Mouse (Mus musculus) midbrain, embryonic 11.5 days (tissue): ENCODE data around the gene Sh3bgrl2. TPM values are rescaled to one million over a fixed set of nuclear protein-coding genes. Genes with fewer than 3 reads are reported as not detected.

ENCODE experiments used
- ATAC-seq: fragments of 200-750 bp; cut with Nextera tagmentation; 2 replicates; pipeline ENCODE4 v1.8.0; 2017; ENCODE audit warnings: moderate TSS enrichment, moderate library complexity; ENCODE audit not compliant: low FRiP score
- DNase-seq: peaks from one replicate; pipeline ENCODE4 v3.0.0; 2015; ENCODE audit warnings: low spot score; ENCODE audit errors: missing footprints
- H3K27ac ChIP-seq: fragments of 300-500 bp; sonication (generic); 2 replicates; pipeline ENCODE4 v1.5.1; 2014; ENCODE audit warnings: low read depth, low read length
- H3K27me3 ChIP-seq: fragments of 300-500 bp; sonication (generic); 2 replicates; pipeline ENCODE4 v1.6.1; 2014; ENCODE audit warnings: mild to moderate bottlenecking, low read length, moderate library complexity, mixed read lengths; ENCODE audit not compliant: control insufficient read depth, insufficient read depth
- H3K36me3 ChIP-seq: fragments of 300-500 bp; sonication (generic); 2 replicates; pipeline ENCODE4 v1.6.1; 2014; ENCODE audit warnings: mild to moderate bottlenecking, low read length, moderate library complexity, mixed read lengths; ENCODE audit not compliant: control insufficient read depth, insufficient read depth
- H3K4me1 ChIP-seq: fragments of 300-500 bp; sonication (generic); 2 replicates; pipeline ENCODE4 v1.6.1; 2014; ENCODE audit warnings: low read length; ENCODE audit not compliant: control insufficient read depth, insufficient read depth
- H3K4me2 ChIP-seq: fragments of 300-500 bp; sonication (generic); 2 replicates; pipeline ENCODE4 v1.6.1; 2014; ENCODE audit warnings: mild to moderate bottlenecking, moderate library complexity
- H3K4me3 ChIP-seq: fragments of 300-500 bp; sonication (generic); 2 replicates; pipeline ENCODE4 v1.5.1; 2014; ENCODE audit warnings: low read depth, low read length
- H3K9ac ChIP-seq: fragments of 300-500 bp; sonication (generic); 2 replicates; pipeline ENCODE4 v1.6.1; 2014; ENCODE audit warnings: low read length
- H3K9me3 ChIP-seq: fragments of 300-500 bp; sonication (generic); 2 replicates; pipeline ENCODE4 v1.6.1; 2016; ENCODE audit warnings: low read length; ENCODE audit not compliant: control insufficient read depth
- WGBS: fragments of 180-500 bp; shearing (Covaris S2); extraction: QIAGEN DNeasy Blood & Tissue Kit; methylation state at CpG from one replicate; pipeline ENCODE4 v1.1.7; 2014; 5-methylcytosine and 5-hydroxymethylcytosine counted together
- polyA plus RNA-seq: library from polyadenylated mRNA; unstranded; fragments of >200 nt; fragmentation: Nextera tagmentation; extraction: Ambion mirVana; gene quantifications from 2 replicates; pipeline ENCODE4 v1.2.1, GENCODE M21; 2014

The Sh3bgrl2 gene
- polyA plus RNA-seq, 1 experiment from 2014 or later, result 12.2 TPM

- Histone ChIP-seq H3K9me3 (no peaks in the 10 kb centered on the region), H3K4me1 (no peaks in the 10 kb centered on the region), H3K27ac (peak overlapping the region; percentile 51), H3K4me3 (no peak overlapping the region), H3K4me2 (no peak overlapping the region), H3K36me3 (no peaks in the 10 kb centered on the region), H3K27me3 (no peaks in the 10 kb centered on the region), H3K9ac (no peak overlapping the region)
- DNase-seq (no peak), ATAC-seq (peak; percentile 71)
- 24% methylated on average over 7 of the region's 7 CpGs for WGBS
Measured at GRCm38 (mm10) chr9:83647919-83648705, 100.0 kb downstream of the Sh3bgrl2 start.

GRCm38 (mm10) chr9:83648733-83649132, 100.6 kb downstream of the Sh3bgrl2 start:
- WGBS, result 26% methylated on average over 3 of the region's 3 CpGs
- peak; percentile 47 for ATAC-seq
- H3K27ac ChIP-seq, result peak overlapping the region; percentile 51

GRCm38 (mm10) chr9:83652015-83652414, 103.9 kb downstream of the Sh3bgrl2 start:
- no peak overlapping the region for H3K4me2 ChIP-seq
- H3K9me3 ChIP-seq, result no peaks in the 10 kb centered on the region
- H3K4me3 ChIP-seq, result no peak overlapping the region
- no peak overlapping the region for H3K27ac ChIP-seq
- no peaks in the 10 kb centered on the region for H3K27me3 ChIP-seq
- WGBS, result 89% methylated on average over 13 of the region's 13 CpGs
- no peak overlapping the region for H3K9ac ChIP-seq
- DNase-seq, result no peak
- no peak for ATAC-seq
- H3K4me1 ChIP-seq, result no peaks in the 10 kb centered on the region
- H3K36me3 ChIP-seq, result no peaks in the 10 kb centered on the region

More at GRCm38 (mm10) chr9:83648733-83649132, 100.6 kb downstream of the Sh3bgrl2 start:
- DNase-seq, result no peak
- H3K4me2 ChIP-seq, result no peak overlapping the region
- no peaks in the 10 kb centered on the region for H3K36me3 ChIP-seq
- no peak overlapping the region for H3K4me3 ChIP-seq
- no peak overlapping the region for H3K9ac ChIP-seq
- no peaks in the 10 kb centered on the region for H3K4me1 ChIP-seq
- H3K9me3 ChIP-seq, result no peaks in the 10 kb centered on the region
- H3K27me3 ChIP-seq, result no peaks in the 10 kb centered on the region

- no peaks in the 10 kb centered on the region for H3K27me3 ChIP-seq
- H3K4me2 ChIP-seq, result no peak overlapping the region
- H3K27ac ChIP-seq, result no peak overlapping the region
- no peak overlapping the region for H3K9ac ChIP-seq
- no peak for DNase-seq
- no peaks in the 10 kb centered on the region for H3K9me3 ChIP-seq
- no peaks in the 10 kb centered on the region for H3K4me1 ChIP-seq
- H3K36me3 ChIP-seq, result no peaks in the 10 kb centered on the region
- 0 out of 2 replicates have a peak, but pooled peaks have one; percentile 20 for ATAC-seq
- 35% methylated on average over 15 of the region's 15 CpGs for WGBS
- no peak overlapping the region for H3K4me3 ChIP-seq
Measured at GRCm38 (mm10) chr9:83652590-83653172, 104.6 kb downstream of the Sh3bgrl2 start.

- DNase-seq (no peak), ATAC-seq (no peak)
- Histone ChIP-seq H3K4me3 (no peak overlapping the region), H3K9ac (no peak overlapping the region), H3K9me3 (no peaks in the 10 kb centered on the region), H3K27me3 (no peaks in the 10 kb centered on the region), H3K27ac (no peak overlapping the region), H3K4me1 (no peaks in the 10 kb centered on the region), H3K36me3 (no peaks in the 10 kb centered on the region), H3K4me2 (no peak overlapping the region)
- 74% methylated on average over 5 of the region's 5 CpGs for WGBS
Measured at GRCm38 (mm10) chr9:83654601-83655000, 106.5 kb downstream of the Sh3bgrl2 start.

GRCm38 (mm10) chr9:83656960-83657651, 109.0 kb downstream of the Sh3bgrl2 start:
- no peak overlapping the region for H3K4me2 ChIP-seq
- no peaks in the 10 kb centered on the region for H3K36me3 ChIP-seq
- no peak overlapping the region for H3K27ac ChIP-seq
- no peak overlapping the region for H3K9ac ChIP-seq
- H3K27me3 ChIP-seq, result no peaks in the 10 kb centered on the region
- WGBS, result 33% methylated on average over 8 of the region's 8 CpGs
- no peak overlapping the region for H3K4me3 ChIP-seq
- peak; percentile 59; the same call in 1 of the 2 replicates for ATAC-seq
- H3K9me3 ChIP-seq, result no peaks in the 10 kb centered on the region
- H3K4me1 ChIP-seq, result no peaks in the 10 kb centered on the region
- DNase-seq, result no peak

- no peak overlapping the region for H3K4me3 ChIP-seq
- H3K4me1 ChIP-seq, result no peaks in the 10 kb centered on the region
- no peak overlapping the region for H3K9ac ChIP-seq
- H3K36me3 ChIP-seq, result no peaks in the 10 kb centered on the region
- H3K9me3 ChIP-seq, result no peaks in the 10 kb centered on the region
- H3K27me3 ChIP-seq, result no peaks in the 10 kb centered on the region
- H3K27ac ChIP-seq, result no peak overlapping the region
- 58% methylated on average over 6 of the region's 6 CpGs for WGBS
- ATAC-seq (peak; percentile 70; the same call in 1 of the 2 replicates), DNase-seq (no peak)
- no peak overlapping the region for H3K4me2 ChIP-seq
Measured at GRCm38 (mm10) chr9:83657652-83658002, 109.5 kb downstream of the Sh3bgrl2 start.

- DNase-seq (no peak), ATAC-seq (no peak)
- WGBS, result 89% methylated on average over 2 of the region's 2 CpGs
- Histone ChIP-seq H3K27me3 (no peaks in the 10 kb centered on the region), H3K36me3 (no peaks in the 10 kb centered on the region), H3K4me1 (peaks cover 3% of the 10 kb centered on the region; the same call in 1 of the 2 replicates), H3K9ac (no peak overlapping the region), H3K9me3 (no peaks in the 10 kb centered on the region), H3K4me2 (no peak overlapping the region), H3K4me3 (no peak overlapping the region), H3K27ac (no peak overlapping the region)
Measured at GRCm38 (mm10) chr9:83659081-83659480, 111.0 kb downstream of the Sh3bgrl2 start.

- Histone ChIP-seq H3K4me1 (peaks cover 5% of the 10 kb centered on the region; the same call in 1 of the 2 replicates), H3K4me3 (no peak overlapping the region), H3K9ac (no peak overlapping the region), H3K4me2 (no peak overlapping the region), H3K9me3 (no peaks in the 10 kb centered on the region), H3K36me3 (no peaks in the 10 kb centered on the region), H3K27me3 (no peaks in the 10 kb centered on the region), H3K27ac (no peak overlapping the region)
- DNase-seq (no peak), ATAC-seq (no peak)
- WGBS, result 93% methylated on average over 5 of the region's 5 CpGs
Measured at GRCm38 (mm10) chr9:83661811-83662210, 113.7 kb downstream of the Sh3bgrl2 start.
